Mouse (Mus musculus): ENCODE measurements around the gene Fam81a. TPM values are rescaled to one million over a fixed set of nuclear protein-coding genes. Genes with fewer than 3 reads are reported as not detected.

The Fam81a gene
- total RNA-seq, 2 experiments from 2014 or later: 0.88 to 1.5 TPM

- DNase-seq: peak; percentile 21
Observed at GRCm38 (mm10) chr9:70109279-70109678, 33.1 kb downstream of the Fam81a start.

GRCm38 (mm10) chr9:70108151-70108550 lies 34.2 kb downstream of the Fam81a start:
- no peak for DNase-seq

GRCm38 (mm10) chr9:70105573-70105972 lies 36.8 kb downstream of the Fam81a start:
- DNase-seq: no peak

- no peak for DNase-seq
Observed at GRCm38 (mm10) chr9:70103106-70103505, 39.3 kb downstream of the Fam81a start.

GRCm38 (mm10) chr9:70097542-70097941 lies 44.8 kb downstream of the Fam81a start:
- DNase-seq: no peak

GRCm38 (mm10) chr9:70095016-70095415 lies 47.3 kb downstream of the Fam81a start:
- no peak for DNase-seq

- DNase-seq: no peak
Observed at GRCm38 (mm10) chr9:70090541-70090940, 51.8 kb downstream of the Fam81a start.

GRCm38 (mm10) chr9:70088786-70089096 lies 53.6 kb downstream of the Fam81a start:
- DNase-seq: no peak

GRCm38 (mm10) chr9:70088041-70088785 lies 54.1 kb downstream of the Fam81a start:
- no peak for DNase-seq

GRCm38 (mm10) chr9:70087379-70087778 lies 55.0 kb downstream of the Fam81a start:
- no peak for DNase-seq

- no peak for DNase-seq
Observed at GRCm38 (mm10) chr9:70086091-70086490, 56.3 kb downstream of the Fam81a start.

- DNase-seq: no peak
Observed at GRCm38 (mm10) chr9:70084107-70084506, 58.3 kb downstream of the Fam81a start.

- DNase-seq: no peak
Observed at GRCm38 (mm10) chr9:70082357-70083204, 59.8 kb downstream of the Fam81a start.

- no peak for DNase-seq
Observed at GRCm38 (mm10) chr9:70081767-70082166, 60.6 kb downstream of the Fam81a start.

- no peak for DNase-seq
Observed at GRCm38 (mm10) chr9:70080976-70081375, 61.4 kb downstream of the Fam81a start.

- DNase-seq: no peak
Observed at GRCm38 (mm10) chr9:70080027-70080800, 62.1 kb downstream of the Fam81a start.

GRCm38 (mm10) chr9:70078034-70078433 lies 64.3 kb downstream of the Fam81a start:
- DNase-seq: no peak

- no peak for DNase-seq
Observed at GRCm38 (mm10) chr9:70077170-70077569, 65.2 kb downstream of the Fam81a start.

GRCm38 (mm10) chr9:70072387-70072786 lies 70.0 kb downstream of the Fam81a start:
- no peak for DNase-seq

GRCm38 (mm10) chr9:70069961-70070435 lies 72.4 kb downstream of the Fam81a start:
- DNase-seq: no peak

- DNase-seq: no peak
Observed at GRCm38 (mm10) chr9:70067497-70067896, 74.9 kb downstream of the Fam81a start.

- DNase-seq: no peak
Observed at GRCm38 (mm10) chr9:70062012-70062411, 80.3 kb downstream of the Fam81a start.

- DNase-seq: no peak
Observed at GRCm38 (mm10) chr9:70053411-70053810, 88.9 kb downstream of the Fam81a start.
